Mouse (Mus musculus) mammary gland, adult 2 months (tissue): ENCODE data around the gene Zfp672. TPM values are rescaled to one million over a fixed set of nuclear protein-coding genes. Genes with fewer than 3 reads are reported as not detected.

Source experiments
- polyA plus RNA-seq: library from polyadenylated mRNA; depleted of rRNA; stranded (reverse); fragments of >200 nt; gene quantifications from 2 replicates; pipeline ENCODE4 v1.2.3, GENCODE M21; 2012; ENCODE audit warnings: low replicate concordance; rRNA removed

The Zfp672 gene
- 36.8 and 48.8 TPM in 2 replicates for polyA plus RNA-seq

DNA sequence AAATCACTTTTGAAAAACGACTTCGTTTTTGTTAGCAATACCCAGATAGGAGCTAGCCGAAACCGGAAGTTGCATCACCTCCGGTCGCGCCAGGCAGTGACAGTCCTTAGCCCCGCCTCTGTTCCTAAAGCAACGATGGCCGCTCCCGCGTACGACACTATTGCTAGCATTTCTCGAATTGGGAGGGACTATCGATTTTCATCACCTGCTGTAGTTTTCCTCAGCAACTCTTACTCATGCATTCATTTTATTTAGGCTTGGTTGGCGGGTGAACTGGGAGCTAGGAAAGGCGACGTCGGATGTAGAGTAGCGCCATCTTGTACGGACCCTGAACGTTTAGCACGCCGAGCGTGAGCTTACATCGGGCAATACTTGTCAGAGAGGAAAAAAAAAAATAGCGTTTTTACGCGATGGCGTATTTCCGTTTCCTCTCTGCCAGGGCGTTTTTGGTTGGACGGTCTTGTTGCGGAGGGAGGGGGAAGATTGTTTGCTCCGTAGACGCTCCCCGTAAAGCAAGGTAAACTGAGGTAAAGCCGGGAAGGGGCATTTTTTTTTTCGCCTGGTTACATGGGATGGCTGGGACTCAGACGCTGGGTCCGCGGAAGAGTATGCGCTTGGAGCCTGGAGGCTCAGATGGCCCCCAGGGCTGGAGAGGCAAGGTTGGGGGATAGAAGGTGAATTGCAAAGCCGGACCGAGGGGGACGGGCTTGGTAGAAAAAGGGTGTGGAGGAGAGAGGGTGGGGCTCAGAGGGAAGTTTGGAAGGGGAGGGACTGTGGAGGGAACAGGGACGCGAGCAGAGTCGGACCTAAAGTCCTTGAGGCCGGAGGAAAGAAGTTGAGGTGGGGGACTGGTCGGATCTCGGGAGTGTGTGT is at the start of gene Zfp672, which contains the start of gene Sh3bp5l:
Gene Zfp672 (minus strand): TSS at position 64 of the 873 bp plus-strand sequence.
Gene Sh3bp5l (plus strand): TSS at position 449 of the 873 bp plus-strand sequence.

GRCm38 (mm10) chr11:58378763-58379278 is 48.7 kb upstream of the Zfp672 start, which contains the start of gene Lypd8:
TSS of gene Lypd8 (plus strand) at chr11:58379043.

GRCm38 (mm10) chr11:58306860-58307308 is 23.3 kb downstream of the Zfp672 start, which contains the start of gene Zfp692:
TSS of gene Zfp692 (plus strand) at chr11:58307069.

GRCm38 (mm10) chr11:58274572-58274971 is 55.6 kb downstream of the Zfp672 start, which contains the start of gene 4930438A08Rik:
TSS of gene 4930438A08Rik (plus strand) at chr11:58274799.

Other genes starting within 250 kb of the Zfp672 start
- gene Gm12248, start 237.2 kb downstream of the Zfp672 start, polyA plus RNA-seq: 1.5 and 3.7 TPM in 2 replicates
- gene Cnot8, start 226.2 kb downstream of the Zfp672 start, polyA plus RNA-seq: 38.5 and 77.2 TPM in 2 replicates
- gene Gemin5, start 161.8 kb downstream of the Zfp672 start, polyA plus RNA-seq: 6.9 and 8.1 TPM in 2 replicates
- 15.7 and 28.1 TPM in 2 replicates for gene Mrpl22, start 158.7 kb downstream of the Zfp672 start, polyA plus RNA-seq
- gene Igtp, start 130.8 kb downstream of the Zfp672 start, polyA plus RNA-seq: 24.0 and 32.0 TPM in 2 replicates
- gene Irgm2, start 130.7 kb downstream of the Zfp672 start, polyA plus RNA-seq: 17.9 and 38.0 TPM in 2 replicates
- gene 4930438A08Rik, start 55.5 kb downstream of the Zfp672 start, polyA plus RNA-seq: 0.10 and 0.69 TPM in 2 replicates
- gene Zfp692, start 23.3 kb downstream of the Zfp672 start, polyA plus RNA-seq: 23.9 and 26.7 TPM in 2 replicates
- gene Sh3bp5l, start 385 bp upstream of the Zfp672 start, polyA plus RNA-seq: 31.9 and 32.8 TPM in 2 replicates
- gene Lypd8, start 48.7 kb upstream of the Zfp672 start, polyA plus RNA-seq: 0.49 TPM in 1 of 2 replicates, not detected in the other
- gene 1810065E05Rik, start 90.8 kb upstream of the Zfp672 start, polyA plus RNA-seq: 0.13 TPM in 1 of 2 replicates, not detected in the other
- 0.11 and 0.19 TPM in 2 replicates for gene Gm12253, start 102.2 kb upstream of the Zfp672 start, polyA plus RNA-seq
- not detected in 2 replicates for gene Lypd9, start 122.6 kb upstream of the Zfp672 start, polyA plus RNA-seq
- gene Olfr30, start 131.9 kb upstream of the Zfp672 start, polyA plus RNA-seq: not detected in 2 replicates
- gene Olfr332, start 162.2 kb upstream of the Zfp672 start, polyA plus RNA-seq: not detected in 2 replicates
- not detected in 2 replicates for gene Olfr331, start 172.2 kb upstream of the Zfp672 start, polyA plus RNA-seq
- 0.12 TPM in 1 of 2 replicates, not detected in the other for gene Olfr330, start 204.5 kb upstream of the Zfp672 start, polyA plus RNA-seq
- 0.11 TPM in 1 of 2 replicates, not detected in the other for gene Olfr329-ps, start 216.1 kb upstream of the Zfp672 start, polyA plus RNA-seq
- 0.04 TPM in 1 of 2 replicates, not detected in the other for gene Olfr328, start 225.3 kb upstream of the Zfp672 start, polyA plus RNA-seq
- gene Olfr224, start 240.2 kb upstream of the Zfp672 start, polyA plus RNA-seq: 0.13 TPM in 1 of 2 replicates, not detected in the other
- not detected in 2 replicates for gene Olfr325, start 247.4 kb upstream of the Zfp672 start, polyA plus RNA-seq